Mouse (Mus musculus) CH12.LX (cell line): ENCODE results near the gene Pou2f3.

Source experiments
- CTCF ChIP-seq, 2 experiments: IDR thresholded peaks in 1 of 2; conservative IDR thresholded peaks in 1 of 2; 2 replicates each; pipeline ENCODE4 v1.5.1; 2011 to 2012; ENCODE audit warnings: low read depth in 2 of 2, low read length in 2 of 2, improper control_type of control experiment in 1 of 2, inconsistent platforms in 1 of 2, mild to moderate bottlenecking in 1 of 2, moderate library complexity in 1 of 2
- NRF1 ChIP-seq: IDR thresholded peaks from 2 replicates; pipeline ENCODE4 v1.6.1; 2014; ENCODE audit warnings: low read depth, mild to moderate bottlenecking, inconsistent platforms, low read length, improper control_type of control experiment, moderate library complexity
- PAX5 ChIP-seq: IDR thresholded peaks from 2 replicates; pipeline ENCODE4 v1.6.1; 2012; ENCODE audit warnings: low read length, inconsistent platforms, mixed read lengths
- POLR2A ChIP-seq: IDR thresholded peaks from 2 replicates; pipeline ENCODE4 v1.6.1; 2011; ENCODE audit warnings: low read depth, mild to moderate bottlenecking, improper control_type of control experiment, low read length
- RAD21 ChIP-seq: IDR thresholded peaks from 2 replicates; pipeline ENCODE4 v1.6.1; 2011; ENCODE audit warnings: low read depth, mild to moderate bottlenecking, low read length, improper control_type of control experiment, moderate library complexity
- ZMIZ1 ChIP-seq: IDR thresholded peaks from 2 replicates; pipeline ENCODE4 v1.6.1; 2012; ENCODE audit warnings: low read depth, mild to moderate bottlenecking, inconsistent platforms, low read length, improper control_type of control experiment

- TF ChIP-seq PAX5 (no peak), ZMIZ1 (no peak), NRF1 (no peak), RAD21 (no peak), CTCF (conservative IDR thresholded peaks at IDR 0.05 in 1 of 2, IDR thresholded peaks at IDR 0.05 in 1 of 2; ENCODE audit: low read depth in 2 of 2, low read length in 2 of 2) (no peak), POLR2A (no peak)
These were observed 26.4 kb upstream of the Pou2f3 start for GRCm38 (mm10) chr9:43236576-43236975.
